Mouse (Mus musculus) midbrain, embryonic 11.5 days (tissue): Measurements from ENCODE around the gene Zbtb32. TPM values are rescaled to one million over a fixed set of nuclear protein-coding genes. Genes with fewer than 3 reads are reported as not detected.

Experiments used
- ATAC-seq: fragments of 200-750 bp; cut with Nextera tagmentation; 2 replicates; pipeline ENCODE4 v1.8.0; 2017; ENCODE audit warnings: moderate TSS enrichment, moderate library complexity; ENCODE audit not compliant: low FRiP score
- DNase-seq: peaks from one replicate; pipeline ENCODE4 v3.0.0; 2015; ENCODE audit warnings: low spot score; ENCODE audit errors: missing footprints
- H3K27ac ChIP-seq: fragments of 300-500 bp; sonication (generic); 2 replicates; pipeline ENCODE4 v1.5.1; 2014; ENCODE audit warnings: low read depth, low read length
- H3K27me3 ChIP-seq: fragments of 300-500 bp; sonication (generic); 2 replicates; pipeline ENCODE4 v1.6.1; 2014; ENCODE audit warnings: mild to moderate bottlenecking, low read length, moderate library complexity, mixed read lengths; ENCODE audit not compliant: control insufficient read depth, insufficient read depth
- H3K36me3 ChIP-seq: fragments of 300-500 bp; sonication (generic); 2 replicates; pipeline ENCODE4 v1.6.1; 2014; ENCODE audit warnings: mild to moderate bottlenecking, low read length, moderate library complexity, mixed read lengths; ENCODE audit not compliant: control insufficient read depth, insufficient read depth
- H3K4me1 ChIP-seq: fragments of 300-500 bp; sonication (generic); 2 replicates; pipeline ENCODE4 v1.6.1; 2014; ENCODE audit warnings: low read length; ENCODE audit not compliant: control insufficient read depth, insufficient read depth
- H3K4me2 ChIP-seq: fragments of 300-500 bp; sonication (generic); 2 replicates; pipeline ENCODE4 v1.6.1; 2014; ENCODE audit warnings: mild to moderate bottlenecking, moderate library complexity
- H3K4me3 ChIP-seq: fragments of 300-500 bp; sonication (generic); 2 replicates; pipeline ENCODE4 v1.5.1; 2014; ENCODE audit warnings: low read depth, low read length
- H3K9ac ChIP-seq: fragments of 300-500 bp; sonication (generic); 2 replicates; pipeline ENCODE4 v1.6.1; 2014; ENCODE audit warnings: low read length
- H3K9me3 ChIP-seq: fragments of 300-500 bp; sonication (generic); 2 replicates; pipeline ENCODE4 v1.6.1; 2016; ENCODE audit warnings: low read length; ENCODE audit not compliant: control insufficient read depth
- WGBS: fragments of 180-500 bp; shearing (Covaris S2); extraction: QIAGEN DNeasy Blood & Tissue Kit; methylation state at CpG from one replicate; pipeline ENCODE4 v1.1.7; 2014; 5-methylcytosine and 5-hydroxymethylcytosine counted together
- polyA plus RNA-seq: library from polyadenylated mRNA; unstranded; fragments of >200 nt; fragmentation: Nextera tagmentation; extraction: Ambion mirVana; gene quantifications from 2 replicates; pipeline ENCODE4 v1.2.1, GENCODE M21; 2014

The Zbtb32 gene
- polyA plus RNA-seq, 1 experiment from 2014 or later, result 0.25 TPM

- no peaks in the 10 kb centered on the region for H3K27me3 ChIP-seq
- peaks cover 8% of the 10 kb centered on the region for H3K4me1 ChIP-seq
- no peak overlapping the region for H3K27ac ChIP-seq
- ATAC-seq (no peak), DNase-seq (no peak)
- peaks cover 29% of the 10 kb centered on the region for H3K36me3 ChIP-seq
- 91% methylated on average over 9 of the region's 9 CpGs for WGBS
- no peak overlapping the region for H3K4me3 ChIP-seq
- H3K9me3 ChIP-seq, result no peaks in the 10 kb centered on the region
- no peak overlapping the region for H3K4me2 ChIP-seq
- H3K9ac ChIP-seq, result no peak overlapping the region
These were observed 32.7 kb downstream of the Zbtb32 start for GRCm38 (mm10) chr7:30566033-30566432.

- H3K4me2 ChIP-seq, result no peak within 1 kb of the TSS
- peaks cover 23% of the 10 kb centered on the region for H3K36me3 ChIP-seq
- 95% methylated on average over 12 of the region's 12 CpGs for WGBS
- ATAC-seq, result no peak
- H3K4me1 ChIP-seq, result peaks cover 8% of the 10 kb centered on the region
- no peak within 1 kb of the TSS for H3K27ac ChIP-seq
- no peak within 1 kb of the TSS for H3K4me3 ChIP-seq
- no peaks in the 10 kb centered on the region for H3K27me3 ChIP-seq
- no peak within 1 kb of the TSS for H3K9ac ChIP-seq
- no peak for DNase-seq
- H3K9me3 ChIP-seq, result no peaks in the 10 kb centered on the region
These were observed 33.6 kb downstream of the Zbtb32 start, which contains the start of gene Igflr1 for GRCm38 (mm10) chr7:30564970-30565571. Igflr1 (plus strand) TSS chr7:30565427.

- Histone ChIP-seq H3K4me3 (peak overlapping the region; percentile 87), H3K9me3 (no peaks in the 10 kb centered on the region), H3K4me1 (peaks cover 13% of the 10 kb centered on the region), H3K4me2 (peak overlapping the region; percentile 75), H3K9ac (peak overlapping the region; percentile 89), H3K27me3 (no peaks in the 10 kb centered on the region), H3K36me3 (peaks cover 12% of the 10 kb centered on the region), H3K27ac (no peak overlapping the region)
- 26% methylated on average over 6 of the region's 6 CpGs for WGBS
- no peak for DNase-seq
- ATAC-seq, result no peak; the same call in 1 of the 2 replicates
These were observed 34.8 kb downstream of the Zbtb32 start for GRCm38 (mm10) chr7:30563906-30564280.

GRCm38 (mm10) chr7:30563117-30563905, 35.4 kb downstream of the Zbtb32 start, which contains the start of the genes U2af1l4, Gm49396 and Psenen:
U2af1l4 (plus strand) TSS chr7:30563301.
Gm49396 (plus strand) TSS chr7:30563344.
Psenen (minus strand) TSS chr7:30563627.
- H3K4me3 ChIP-seq, result peak within 1 kb of the TSS; percentile 87
- peak within 1 kb of the TSS; percentile 87 for H3K27ac ChIP-seq
- peaks cover 17% of the 10 kb centered on the region for H3K4me1 ChIP-seq
- H3K27me3 ChIP-seq, result no peaks in the 10 kb centered on the region
- H3K36me3 ChIP-seq, result peaks cover 7% of the 10 kb centered on the region; the same call in 1 of the 2 replicates
- peak within 1 kb of the TSS; percentile 75 for H3K4me2 ChIP-seq
- H3K9ac ChIP-seq, result peak within 1 kb of the TSS; percentile 89
- ATAC-seq, result peak; percentile 87
- under 1% methylated on average over 44 of the region's 45 CpGs for WGBS
- DNase-seq, result peak; percentile 99
- no peaks in the 10 kb centered on the region for H3K9me3 ChIP-seq

- Histone ChIP-seq H3K4me2 (peak overlapping the region; percentile 75), H3K9me3 (no peaks in the 10 kb centered on the region), H3K27me3 (no peaks in the 10 kb centered on the region), H3K4me1 (peaks cover 17% of the 10 kb centered on the region), H3K9ac (peak overlapping the region; percentile 71), H3K4me3 (peak overlapping the region; percentile 87), H3K36me3 (peaks cover 7% of the 10 kb centered on the region; the same call in 1 of the 2 replicates), H3K27ac (peak overlapping the region; percentile 14; the same call in 1 of the 2 replicates)
- DNase-seq, result peak; percentile 87
- ATAC-seq, result peak; percentile 3; the same call in 1 of the 2 replicates
- 3% methylated on average over 27 of the region's 27 CpGs for WGBS
These were observed 36.1 kb downstream of the Zbtb32 start for GRCm38 (mm10) chr7:30562526-30563116.

GRCm38 (mm10) chr7:30560296-30560695, 38.4 kb downstream of the Zbtb32 start:
- no peak for ATAC-seq
- no peak overlapping the region for H3K27ac ChIP-seq
- H3K4me3 ChIP-seq, result no peak overlapping the region

GRCm38 (mm10) chr7:30559443-30559954, 39.2 kb downstream of the Zbtb32 start, which contains the start of gene Lin37:
Lin37 (minus strand) TSS chr7:30559838.
- Histone ChIP-seq H3K36me3 (peaks cover 14% of the 10 kb centered on the region; the same call in 1 of the 2 replicates), H3K27ac (no peak within 1 kb of the TSS), H3K9ac (peak within 1 kb of the TSS; percentile 73), H3K27me3 (no peaks in the 10 kb centered on the region), H3K4me2 (peak within 1 kb of the TSS; percentile 97), H3K4me3 (peak within 1 kb of the TSS; percentile 49), H3K4me1 (peaks cover 17% of the 10 kb centered on the region), H3K9me3 (no peaks in the 10 kb centered on the region)
- ATAC-seq (peak; percentile 89), DNase-seq (peak; percentile 97)
- under 1% methylated on average over 20 of the region's 20 CpGs for WGBS

More at GRCm38 (mm10) chr7:30560296-30560695, 38.4 kb downstream of the Zbtb32 start:
- Histone ChIP-seq H3K9me3 (no peaks in the 10 kb centered on the region), H3K27me3 (no peaks in the 10 kb centered on the region), H3K4me1 (peaks cover 17% of the 10 kb centered on the region), H3K36me3 (peaks cover 12% of the 10 kb centered on the region; the same call in 1 of the 2 replicates), H3K9ac (peak overlapping the region; percentile 36; the same call in 1 of the 2 replicates), H3K4me2 (no peak overlapping the region; the same call in 1 of the 2 replicates)
- 70% methylated on average over 2 of the region's 2 CpGs for WGBS
- no peak for DNase-seq

- H3K4me3 ChIP-seq, result peak overlapping the region; percentile 49
- whole genome bisulfite sequencing, result 19% methylated on average over 12 of the region's 12 CpGs
- peaks cover 14% of the 10 kb centered on the region; the same call in 1 of the 2 replicates for H3K36me3 ChIP-seq
- peak overlapping the region; percentile 97 for H3K4me2 ChIP-seq
- peak overlapping the region; percentile 73 for H3K9ac ChIP-seq
- ATAC-seq, result no peak
- DNase-seq, result no peak
- no peaks in the 10 kb centered on the region for H3K27me3 ChIP-seq
- H3K9me3 ChIP-seq, result no peaks in the 10 kb centered on the region
- peaks cover 15% of the 10 kb centered on the region for H3K4me1 ChIP-seq
- no peak overlapping the region for H3K27ac ChIP-seq
These were observed 39.9 kb downstream of the Zbtb32 start for GRCm38 (mm10) chr7:30558656-30559442.
